Mouse (Mus musculus) C2C12 (cell line): ENCODE data around the gene Prmt3. TPM values are rescaled to one million over a fixed set of nuclear protein-coding genes. Genes with fewer than 3 reads are reported as not detected.

Source experiments
- H3K27me3 ChIP-seq: one replicate; pipeline ENCODE4 v1.6.1; 2011; ENCODE audit not compliant: control insufficient read depth, insufficient read depth, insufficient read length
- H3K36me3 ChIP-seq: one replicate; pipeline ENCODE4 v1.6.1; 2011; ENCODE audit not compliant: control insufficient read depth, insufficient read depth
- H3K4me3 ChIP-seq: one replicate; pipeline ENCODE4 v1.5.1; 2011; ENCODE audit warnings: mild to moderate bottlenecking, control low read depth; ENCODE audit not compliant: poor library complexity, insufficient read depth, severe bottlenecking
- H3K79me2 ChIP-seq: one replicate; pipeline ENCODE4 v1.6.1; 2011; ENCODE audit not compliant: control insufficient read depth, insufficient read depth
- H3K79me3 ChIP-seq: one replicate; pipeline ENCODE4 v1.6.1; 2011; ENCODE audit warnings: low read depth, control low read depth
- H3ac ChIP-seq: one replicate; pipeline ENCODE3; 2011; ENCODE audit warnings: low read depth; ENCODE audit not compliant: control insufficient read depth, insufficient read length
- CEBPB ChIP-seq: IDR thresholded peaks from one replicate; pipeline ENCODE4 v1.6.1; 2011; ENCODE audit warnings: low read depth, mild to moderate bottlenecking, control low read depth, moderate library complexity
- CTCF ChIP-seq: IDR thresholded peaks from one replicate; pipeline ENCODE4 v1.5.1; 2011; ENCODE audit not compliant: control insufficient read depth, insufficient read depth, insufficient read length
- FOSL1 ChIP-seq: IDR thresholded peaks from one replicate; pipeline ENCODE4 v1.8.0; 2011; ENCODE audit warnings: mild to moderate bottlenecking, low read length; ENCODE audit not compliant: poor library complexity, insufficient read depth, severe bottlenecking
- MAX ChIP-seq: IDR thresholded peaks from one replicate; pipeline ENCODE4 v1.6.1; 2011; ENCODE audit warnings: mild to moderate bottlenecking, control low read depth
- MYOD1 ChIP-seq: IDR thresholded peaks from one replicate; pipeline ENCODE4 v1.6.1; 2011; ENCODE audit warnings: low read depth; ENCODE audit not compliant: control insufficient read depth, insufficient read length
- MYOG ChIP-seq: IDR thresholded peaks from one replicate; pipeline ENCODE4 v1.6.1; 2011; ENCODE audit not compliant: control insufficient read depth, insufficient read length; ENCODE audit errors: extremely low read depth
- USF1 ChIP-seq: IDR thresholded peaks from one replicate; pipeline ENCODE4 v1.6.1; 2011; ENCODE audit warnings: low read depth, mild to moderate bottlenecking, control low read depth, moderate library complexity
- polyA plus RNA-seq: library from polyadenylated mRNA; unstranded; fragments of >200 nt; fragmentation: generic; extraction: Trizol; gene quantifications from one replicate; pipeline ENCODE4 v1.2.1, GENCODE M21; 2012; ENCODE audit warnings: missing spikeins

The Prmt3 gene
- polyA plus RNA-seq, 1 experiment, result 29.3 TPM

- Histone ChIP-seq H3ac (no peak overlapping the region), H3K27me3 (no peaks in the 10 kb centered on the region), H3K4me3 (no peak overlapping the region), H3K79me2 (no peaks in the 10 kb centered on the region), H3K36me3 (peaks cover 48% of the 10 kb centered on the region), H3K79me3 (peaks cover 3% of the 10 kb centered on the region)
- TF ChIP-seq MYOD1 (no peak), CEBPB (no peak), CTCF (no peak), MAX (no peak), USF1 (no peak), FOSL1 (no peak), MYOG (no peak)
Measured at GRCm38 (mm10) chr7:49805618-49806017, 27.5 kb downstream of the Prmt3 start.

- Histone ChIP-seq H3K79me2 (peaks cover 3% of the 10 kb centered on the region), H3K4me3 (no peak overlapping the region), H3K27me3 (no peaks in the 10 kb centered on the region), H3K79me3 (peaks cover 3% of the 10 kb centered on the region), H3K36me3 (peaks cover 37% of the 10 kb centered on the region), H3ac (no peak overlapping the region)
- TF ChIP-seq CTCF (no peak), MYOD1 (no peak), FOSL1 (no peak)
Measured at GRCm38 (mm10) chr7:49807093-49807682, 29.0 kb downstream of the Prmt3 start.

DNA sequence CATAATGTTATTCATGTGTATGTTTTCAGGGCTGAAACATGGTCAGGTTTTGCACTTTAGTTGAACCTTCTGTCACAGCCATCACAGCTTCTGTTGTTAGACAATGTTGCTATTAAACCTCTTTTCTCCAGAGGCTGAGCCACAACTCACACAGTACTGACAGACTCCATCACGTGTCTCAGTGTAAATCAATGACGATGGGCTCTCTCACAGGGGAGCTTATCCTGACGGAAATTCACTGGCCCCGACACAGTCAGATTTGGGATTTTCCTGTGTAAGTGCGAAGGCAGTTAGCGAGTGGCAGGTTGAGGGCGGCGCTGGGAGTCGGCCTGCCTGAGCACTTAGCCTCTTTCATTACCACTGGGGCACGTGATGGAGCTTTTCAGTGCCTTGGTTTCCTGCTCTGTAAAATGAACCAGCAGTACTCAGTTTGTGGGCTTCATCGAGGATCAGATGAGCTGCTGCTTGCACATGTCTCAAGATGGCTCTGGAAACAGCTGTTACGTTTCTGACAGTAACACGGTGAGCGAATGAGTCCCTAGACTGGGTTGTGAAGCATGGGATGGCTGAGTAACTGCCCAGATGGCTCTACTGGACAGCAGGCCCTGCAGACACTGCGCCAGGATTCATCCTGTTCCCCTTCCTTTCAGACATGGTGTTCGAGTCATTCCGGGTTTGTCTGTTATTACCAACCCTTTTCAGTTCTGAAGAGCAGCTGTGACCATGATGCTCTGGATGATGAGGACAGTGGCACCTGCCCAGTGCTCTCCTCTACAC lies 29.9 kb downstream of the Prmt3 start:
- H3K79me2 ChIP-seq, result peaks cover 5% of the 10 kb centered on the region
- H3K27me3 ChIP-seq, result no peaks in the 10 kb centered on the region
- H3K36me3 ChIP-seq, result peaks cover 35% of the 10 kb centered on the region
- no peak for TF ChIP-seq CEBPB
- TF ChIP-seq MYOG, result no peak
- no peak for TF ChIP-seq USF1
- TF ChIP-seq FOSL1, result no peak
- no peak for TF ChIP-seq MYOD1
- no peak for TF ChIP-seq MAX
- no peak for TF ChIP-seq CTCF
- no peak overlapping the region for H3K4me3 ChIP-seq
- no peak overlapping the region for H3ac ChIP-seq
- peaks cover 3% of the 10 kb centered on the region for H3K79me3 ChIP-seq

DNA sequence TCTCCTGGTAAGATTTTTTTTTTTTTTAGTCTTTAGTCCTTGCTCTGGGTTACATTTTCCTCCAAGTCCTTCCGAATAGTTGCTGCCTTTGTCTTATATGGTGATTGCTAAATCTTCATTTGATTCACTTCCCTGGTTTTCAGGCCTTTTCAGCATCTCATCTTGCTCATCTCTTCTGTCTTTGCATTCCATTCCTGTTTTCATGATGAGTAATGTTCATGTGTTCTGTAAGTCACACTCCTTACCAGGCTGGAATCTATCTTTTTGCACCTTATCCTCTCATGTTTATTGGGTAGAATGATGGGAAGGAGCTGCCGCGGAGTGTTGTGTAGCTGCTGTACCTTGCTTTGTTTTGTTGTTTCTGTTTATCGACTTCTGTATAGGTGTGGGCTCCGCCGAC lies 31.0 kb downstream of the Prmt3 start:
- TF ChIP-seq MYOG, result no peak
- TF ChIP-seq USF1, result no peak
- no peak for TF ChIP-seq CEBPB
- no peak for TF ChIP-seq CTCF
- no peak for TF ChIP-seq MAX
- no peak for TF ChIP-seq MYOD1
- no peak for TF ChIP-seq FOSL1
- peaks cover 3% of the 10 kb centered on the region for H3K79me3 ChIP-seq
- no peak overlapping the region for H3K4me3 ChIP-seq
- no peaks in the 10 kb centered on the region for H3K27me3 ChIP-seq
- H3K36me3 ChIP-seq, result peaks cover 40% of the 10 kb centered on the region
- H3ac ChIP-seq, result no peak overlapping the region
- H3K79me2 ChIP-seq, result peaks cover 12% of the 10 kb centered on the region

GRCm38 (mm10) chr7:49809562-49809961 lies 31.4 kb downstream of the Prmt3 start:
- H3K79me2 ChIP-seq, result peaks cover 16% of the 10 kb centered on the region
- H3K79me3 ChIP-seq, result peaks cover 3% of the 10 kb centered on the region
- no peak overlapping the region for H3ac ChIP-seq
- H3K27me3 ChIP-seq, result no peaks in the 10 kb centered on the region
- H3K36me3 ChIP-seq, result peaks cover 45% of the 10 kb centered on the region
- TF ChIP-seq USF1 (no peak), CTCF (no peak), MYOD1 (no peak), MYOG (no peak), MAX (no peak), CEBPB (no peak), FOSL1 (no peak)
- H3K4me3 ChIP-seq, result no peak overlapping the region
